Mouse (Mus musculus): ENCODE data around the gene Rbm12.

DNA sequence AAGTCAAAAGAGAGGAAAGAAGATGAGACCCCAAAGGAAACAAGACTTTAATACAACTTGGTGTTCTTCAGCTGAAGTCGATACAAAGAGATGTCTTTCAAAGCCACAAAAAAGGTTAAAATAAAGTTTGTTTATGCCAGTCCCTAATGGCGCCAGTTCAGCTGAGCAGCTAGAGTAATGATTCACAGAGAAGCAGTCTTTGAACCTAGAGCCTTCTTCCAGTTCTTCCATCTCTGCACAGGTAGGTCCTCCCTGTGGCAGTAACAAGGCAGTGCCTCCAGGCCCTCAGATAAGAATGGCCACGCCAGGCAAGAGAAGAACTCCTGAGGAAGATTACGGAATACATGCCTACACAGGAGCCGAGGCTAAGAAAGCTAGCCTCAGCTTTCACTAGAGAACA lies 12.0 kb upstream of the Rbm12 start:
- no peak for TF ChIP-seq POLR2A (IDR thresholded peaks at IDR 0.05; ENCODE audit: extremely low read depth, insufficient read depth, low read length)
- no peak for TF ChIP-seq CTCF (IDR thresholded peaks at IDR 0.05; ENCODE audit: low read depth, low read length)
